Mouse (Mus musculus) liver, embryonic 14.5 days (tissue): ENCODE measurements at regions not wholly inside any gene's neighbourhood (a gene's known extent, or its start where the extent isn't known, plus 50 kb on each side); places are given as distances from the start of the nearest gene placed in this dataset.

Experiments used
- CTCF ChIP-seq: IDR thresholded peaks from 2 replicates; pipeline ENCODE4 v1.5.1; 2016; ENCODE audit warnings: antibody characterized with exemption, low read depth, control low read depth
- EP300 ChIP-seq: IDR thresholded peaks from 2 replicates; pipeline ENCODE4 v1.6.1; 2016; ENCODE audit warnings: antibody characterized with exemption, low read depth

- TF ChIP-seq CTCF, result no peak
- no peak for TF ChIP-seq EP300
These were observed 458.9 kb upstream of the Sptlc3 start for GRCm38 (mm10) chr2:139034800-139035199.
